Mouse (Mus musculus) ES-Bruce4 (cell line): ENCODE measurements around the gene Tbc1d22a. TPM values are rescaled to one million over a fixed set of nuclear protein-coding genes. Genes with fewer than 3 reads are reported as not detected.

ENCODE experiments used
- H3K27ac ChIP-seq: 2 replicates; pipeline ENCODE4 v1.5.1; 2012; ENCODE audit warnings: low read length, inconsistent platforms; ENCODE audit not compliant: insufficient read depth
- H3K27me3 ChIP-seq: 2 replicates; pipeline ENCODE4 v1.6.1; 2012; ENCODE audit warnings: mild to moderate bottlenecking, low read length, inconsistent platforms; ENCODE audit not compliant: control insufficient read depth, poor library complexity, insufficient read depth, severe bottlenecking
- H3K36me3 ChIP-seq: 2 replicates; pipeline ENCODE4 v1.6.1; 2012; ENCODE audit warnings: inconsistent platforms, mild to moderate bottlenecking, low read length, moderate library complexity; ENCODE audit not compliant: control insufficient read depth, poor library complexity, insufficient read depth, severe bottlenecking
- H3K4me1 ChIP-seq: one replicate; pipeline ENCODE4 v1.8.1; 2011; ENCODE audit warnings: low read length; ENCODE audit not compliant: control insufficient read depth, insufficient read depth
- H3K4me3 ChIP-seq: 2 replicates; pipeline ENCODE4 v1.5.1; 2011; ENCODE audit warnings: low read depth, mild to moderate bottlenecking, low read length
- H3K9ac ChIP-seq: 2 replicates; pipeline ENCODE4 v1.6.1; 2012; ENCODE audit warnings: low read depth, mild to moderate bottlenecking, inconsistent platforms; ENCODE audit not compliant: poor library complexity, severe bottlenecking
- H3K9me3 ChIP-seq: replicated peaks from 2 replicates; pipeline ENCODE4 v1.6.1; 2012; ENCODE audit warnings: mild to moderate bottlenecking, low read length, inconsistent platforms; ENCODE audit not compliant: control insufficient read depth, poor library complexity, insufficient read depth, severe bottlenecking
- CTCF ChIP-seq: IDR thresholded peaks from one replicate; pipeline ENCODE4 v1.8.1; 2011; ENCODE audit warnings: low read depth, low read length
- EP300 ChIP-seq: IDR thresholded peaks from 2 replicates; pipeline ENCODE4 v1.6.1; 2011; ENCODE audit warnings: low read depth, low read length; ENCODE audit not compliant: insufficient read depth
- POLR2A ChIP-seq: IDR thresholded peaks from one replicate; pipeline ENCODE4 v1.8.1; 2011; ENCODE audit warnings: low read length; ENCODE audit not compliant: insufficient read depth
- polyA plus RNA-seq: library from polyadenylated mRNA; stranded (reverse); fragments of >200 nt; gene quantifications from 2 replicates; pipeline ENCODE4 v1.2.4, GENCODE M21; 2011; ENCODE audit warnings: low read depth; ENCODE audit not compliant: missing spikeins, insufficient read depth, insufficient read length

Gene Tbc1d22a
- polyA plus RNA-seq, 1 experiment: 14.1 TPM

- Histone ChIP-seq H3K4me3 (no peak overlapping the region), H3K9ac (no peak overlapping the region), H3K36me3 (no peaks in the 10 kb centered on the region), H3K9me3 (no peaks in the 10 kb centered on the region), H3K27ac (no peak overlapping the region), H3K27me3 (no peaks in the 10 kb centered on the region), H3K4me1 (no peaks in the 10 kb centered on the region)
- TF ChIP-seq POLR2A (no peak), EP300 (no peak), CTCF (no peak)
These were observed 231.8 kb downstream of the Tbc1d22a start for GRCm38 (mm10) chr15:86446064-86446463.

- no peaks in the 10 kb centered on the region for H3K36me3 ChIP-seq
- H3K4me1 ChIP-seq: no peaks in the 10 kb centered on the region
- no peaks in the 10 kb centered on the region for H3K27me3 ChIP-seq
- no peak for TF ChIP-seq CTCF
- TF ChIP-seq POLR2A: no peak
- TF ChIP-seq EP300: no peak
- no peaks in the 10 kb centered on the region for H3K9me3 ChIP-seq
- H3K9ac ChIP-seq: no peak overlapping the region
- no peak overlapping the region for H3K27ac ChIP-seq
- H3K4me3 ChIP-seq: no peak overlapping the region
These were observed 233.0 kb downstream of the Tbc1d22a start for GRCm38 (mm10) chr15:86447251-86447650.

- no peak overlapping the region for H3K9ac ChIP-seq
- H3K27ac ChIP-seq: no peak overlapping the region
- H3K9me3 ChIP-seq: no peaks in the 10 kb centered on the region
- H3K4me3 ChIP-seq: no peak overlapping the region
- no peaks in the 10 kb centered on the region for H3K4me1 ChIP-seq
- no peak for TF ChIP-seq CTCF
- TF ChIP-seq EP300: no peak
- no peak for TF ChIP-seq POLR2A
- no peaks in the 10 kb centered on the region for H3K36me3 ChIP-seq
- no peaks in the 10 kb centered on the region for H3K27me3 ChIP-seq
These were observed 235.0 kb downstream of the Tbc1d22a start for GRCm38 (mm10) chr15:86449236-86449635.

GRCm38 (mm10) chr15:86449794-86450193, 235.5 kb downstream of the Tbc1d22a start:
- Histone ChIP-seq H3K27ac (no peak overlapping the region), H3K4me3 (no peak overlapping the region), H3K4me1 (no peaks in the 10 kb centered on the region), H3K9ac (no peak overlapping the region), H3K36me3 (no peaks in the 10 kb centered on the region), H3K27me3 (no peaks in the 10 kb centered on the region), H3K9me3 (no peaks in the 10 kb centered on the region)
- TF ChIP-seq CTCF (no peak), EP300 (no peak), POLR2A (no peak)

GRCm38 (mm10) chr15:86459413-86459812, 245.2 kb downstream of the Tbc1d22a start:
- TF ChIP-seq POLR2A (no peak), EP300 (no peak), CTCF (no peak)
- no peaks in the 10 kb centered on the region for H3K9me3 ChIP-seq
- no peak overlapping the region for H3K9ac ChIP-seq
- H3K27ac ChIP-seq: no peak overlapping the region
- no peak overlapping the region for H3K4me3 ChIP-seq
- H3K27me3 ChIP-seq: no peaks in the 10 kb centered on the region
- H3K4me1 ChIP-seq: no peaks in the 10 kb centered on the region
- H3K36me3 ChIP-seq: no peaks in the 10 kb centered on the region

GRCm38 (mm10) chr15:86462636-86463035, 248.4 kb downstream of the Tbc1d22a start:
- no peak for TF ChIP-seq CTCF
- no peak for TF ChIP-seq POLR2A
- H3K4me3 ChIP-seq: no peak overlapping the region
- H3K36me3 ChIP-seq: no peaks in the 10 kb centered on the region
- no peaks in the 10 kb centered on the region for H3K27me3 ChIP-seq
- no peak overlapping the region for H3K27ac ChIP-seq
- H3K4me1 ChIP-seq: no peaks in the 10 kb centered on the region
- no peaks in the 10 kb centered on the region for H3K9me3 ChIP-seq
- no peak overlapping the region for H3K9ac ChIP-seq
